Mouse (Mus musculus): ENCODE data around the gene Fgfr2.

GRCm38 (mm10) chr7:132328648-132329047 is 794.5 kb downstream of the Fgfr2 start:
- no peak for TF ChIP-seq CTCF (IDR thresholded peaks at IDR 0.05; ENCODE audit: borderline replicate concordance, insufficient read depth, low read length)
- no peak for TF ChIP-seq POLR2A (IDR thresholded peaks at IDR 0.05; ENCODE audit: low read depth, low read length)
